Mouse (Mus musculus) ES-E14 (cell line): ENCODE results near the gene Taf1c. TPM values are rescaled to one million over a fixed set of nuclear protein-coding genes. Genes with fewer than 3 reads are reported as not detected.

ENCODE experiments used
- DNase-seq: peaks from one replicate; pipeline ENCODE4 v3.0.0-alpha.2; 2013; ENCODE audit warnings: low read depth, low spot score
- H3K27ac ChIP-seq: 2 replicates; pipeline ENCODE4 v1.5.1; 2012; ENCODE audit warnings: low read depth, mild to moderate bottlenecking, low read length, moderate library complexity, mixed read lengths; ENCODE audit not compliant: poor library complexity, insufficient read depth, severe bottlenecking
- H3K36me3 ChIP-seq: 2 replicates; pipeline ENCODE4 v1.6.1; 2012; ENCODE audit warnings: mild to moderate bottlenecking, low read length, moderate library complexity, mixed read lengths; ENCODE audit not compliant: control insufficient read depth, poor library complexity, insufficient read depth, severe bottlenecking
- H3K4me1 ChIP-seq, 2 experiments: fragments of 150-350 bp in 1 of 2; sonication (generic) in 1 of 2; 2 replicates each; pipeline ENCODE4 v1.6.1; 2012; ENCODE audit warnings: low read length in 2 of 2, mild to moderate bottlenecking in 1 of 2, mixed read lengths in 1 of 2; ENCODE audit not compliant: control insufficient read depth in 2 of 2, insufficient read depth in 2 of 2, poor library complexity in 1 of 2
- H3K4me3 ChIP-seq, 2 experiments: fragments of 150-350 bp in 1 of 2; sonication (generic) in 1 of 2; 2 replicates each; pipeline ENCODE4 v1.5.1; 2012; ENCODE audit warnings: low read length in 2 of 2, low read depth in 1 of 2, mild to moderate bottlenecking in 1 of 2, mixed read lengths in 1 of 2; ENCODE audit not compliant: insufficient read depth in 1 of 2, poor library complexity in 1 of 2, severe bottlenecking in 1 of 2
- H3K9ac ChIP-seq: 2 replicates; pipeline ENCODE4 v1.6.1; 2012; ENCODE audit warnings: low read depth, mild to moderate bottlenecking, low read length, mixed read lengths; ENCODE audit not compliant: poor library complexity, insufficient read depth, severe bottlenecking
- H3K9me3 ChIP-seq: fragments of 150-350 bp; sonication (generic); 2 replicates; pipeline ENCODE4 v1.6.1; 2012; ENCODE audit warnings: low read depth, mild to moderate bottlenecking, low read length; ENCODE audit not compliant: control insufficient read depth, insufficient read depth
- CHD2 ChIP-seq: IDR thresholded peaks from 2 replicates; pipeline ENCODE4 v1.6.1; 2014; ENCODE audit warnings: mild to moderate bottlenecking, low read depth, low read length, inconsistent platforms
- HCFC1 ChIP-seq: IDR thresholded peaks from 2 replicates; pipeline ENCODE4 v1.6.1; 2012; ENCODE audit warnings: low read length, inconsistent platforms, borderline replicate concordance; ENCODE audit not compliant: insufficient read depth
- MAFK ChIP-seq: IDR thresholded peaks from 2 replicates; pipeline ENCODE4 v1.6.1; 2014; ENCODE audit warnings: mild to moderate bottlenecking, low read depth, low read length, inconsistent platforms; ENCODE audit not compliant: insufficient read depth
- ZC3H11A ChIP-seq: IDR thresholded peaks from 2 replicates; pipeline ENCODE4 v1.6.1; 2012; ENCODE audit warnings: low read depth, mild to moderate bottlenecking, inconsistent platforms, low read length, borderline replicate concordance
- ZNF384 ChIP-seq: IDR thresholded peaks from 2 replicates; pipeline ENCODE4 v1.6.1; 2012; ENCODE audit warnings: low read depth, low read length, inconsistent platforms
- in situ Hi-C, 2 experiments: fragments of 600-800 bp; cut with MboI; formaldehyde crosslinking; loops; one replicate each; pipeline ENCODE4 v1.15.1; 2025; ENCODE audit warnings: low sequenced_read_pairs in 2 of 2, inconsistent platforms in 1 of 2; ENCODE audit not compliant: unreplicated experiment in 2 of 2
- total RNA-seq: library from RNA; depleted of rRNA; stranded (reverse); fragments of 300-350 nt; gene quantifications from 2 replicates; pipeline ENCODE4 v1.2.3, GENCODE M21; 2012

Taf1c gene
- total RNA-seq, 1 experiment: 24.8 TPM

DNA sequence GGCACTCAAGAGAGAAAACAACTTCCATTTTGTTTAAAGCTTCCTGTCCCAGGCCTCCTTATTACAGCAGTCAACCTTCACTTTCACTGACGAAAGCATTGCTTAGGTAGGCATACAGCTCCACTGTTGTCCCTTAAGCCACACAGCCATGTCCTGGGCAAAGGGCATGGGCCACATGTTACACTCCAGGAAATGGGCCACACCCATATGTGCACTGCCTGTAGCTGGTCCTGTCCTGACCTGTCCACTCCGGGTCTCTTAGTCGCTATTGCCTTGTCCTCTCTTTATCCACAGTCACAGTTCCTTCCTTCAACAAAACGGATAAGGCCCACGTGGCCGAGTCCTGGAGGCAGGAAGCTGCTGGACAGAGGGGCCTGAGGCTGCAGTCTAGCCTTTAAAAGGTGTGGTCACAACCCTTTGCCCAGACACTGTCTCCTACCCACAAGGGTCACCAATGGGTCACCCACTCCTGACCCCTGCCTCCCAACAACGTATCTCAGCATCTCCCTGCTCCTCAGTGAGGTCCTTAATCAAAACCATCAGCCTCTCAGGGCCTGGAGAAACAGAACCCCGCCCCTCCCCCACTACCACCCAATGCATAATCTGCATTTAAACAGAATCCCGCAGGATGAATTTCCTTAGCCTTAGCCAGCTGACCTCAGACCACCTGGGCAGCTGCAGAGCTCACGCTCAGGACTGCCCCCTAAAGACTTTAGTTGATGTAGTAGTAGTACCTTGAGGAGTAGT is 22.8 kb upstream of the Taf1c start:
- DNase-seq: no peak
- TF ChIP-seq HCFC1: no peak
- no peak for TF ChIP-seq ZNF384
- TF ChIP-seq CHD2: no peak
- TF ChIP-seq ZC3H11A: no peak
- TF ChIP-seq MAFK: no peak

DNA sequence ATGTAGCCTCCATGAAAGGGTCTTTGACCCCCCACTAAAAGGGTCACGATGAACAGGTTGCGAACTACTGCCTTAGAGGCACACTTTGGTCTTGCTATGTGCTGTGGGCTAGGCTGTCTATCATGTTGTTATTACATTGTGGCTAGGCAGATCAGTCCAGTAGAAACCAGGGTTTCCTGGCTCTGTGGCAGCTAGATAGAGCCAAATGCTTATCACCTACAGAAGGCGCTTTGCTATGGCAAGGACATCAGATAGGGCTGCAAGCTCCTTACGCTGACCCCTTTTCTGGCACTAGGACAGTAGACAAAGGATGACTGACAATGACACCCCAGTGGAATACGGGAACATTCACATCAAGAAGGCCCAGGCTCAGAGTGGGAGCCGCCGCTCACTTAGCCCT is 22.2 kb upstream of the Taf1c start:
- H3K9me3 ChIP-seq: no peaks in the 10 kb centered on the region
- H3K27ac ChIP-seq: no peak overlapping the region
- in situ Hi-C loops: no loop called here
- H3K4me3 ChIP-seq: no peak overlapping the region
- H3K36me3 ChIP-seq: no peaks in the 10 kb centered on the region
- no peak for TF ChIP-seq HCFC1
- TF ChIP-seq CHD2: no peak
- no peak for TF ChIP-seq ZC3H11A
- TF ChIP-seq ZNF384: no peak
- no peak for TF ChIP-seq MAFK
- no peak for DNase-seq
- H3K9ac ChIP-seq: no peak overlapping the region
- H3K4me1 ChIP-seq: peaks cover 4 to 15% of the 10 kb centered on the region in 2 experiments; a peak in 3 of 4 replicates

More for the DNA sequence above, 22.8 kb upstream of the Taf1c start:
- in situ Hi-C loops: no loop called here
- Histone ChIP-seq H3K4me1 (peaks cover 4 to 14% of the 10 kb centered on the region in 2 experiments; a peak in 3 of 4 replicates), H3K36me3 (no peaks in the 10 kb centered on the region), H3K9ac (no peak overlapping the region), H3K27ac (no peak overlapping the region), H3K4me3 (no peak overlapping the region), H3K9me3 (no peaks in the 10 kb centered on the region)

DNA sequence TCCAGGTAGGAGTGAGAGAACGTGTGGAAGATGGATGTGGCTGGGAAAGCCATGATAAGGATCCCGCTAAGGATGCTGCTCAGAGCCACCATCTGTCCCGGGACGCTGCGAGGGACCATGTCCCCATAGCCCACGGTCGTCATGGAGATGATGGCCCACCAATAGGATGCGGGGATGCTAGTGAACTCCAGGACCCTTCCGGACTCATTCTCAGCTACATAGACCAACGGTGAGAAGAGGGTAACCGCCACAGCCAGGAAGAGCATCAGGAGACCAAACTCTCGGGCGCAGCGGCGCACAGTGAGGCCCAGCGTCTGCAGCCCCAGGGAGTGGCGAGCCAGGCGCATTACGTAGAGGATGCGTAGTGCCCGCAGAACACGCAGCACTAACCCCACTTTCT is 20.8 kb upstream of the Taf1c start:
- no peak for DNase-seq
- Histone ChIP-seq H3K27ac (no peak overlapping the region), H3K9me3 (no peaks in the 10 kb centered on the region), H3K36me3 (no peaks in the 10 kb centered on the region), H3K4me3 (peak overlapping the region; percentile 5 to 18; a peak in 2 of 4 replicates), H3K9ac (no peak overlapping the region), H3K4me1 (peaks cover 9 to 25% of the 10 kb centered on the region in 2 experiments; a peak in 3 of 4 replicates)
- in situ Hi-C loops: no loop called here
- TF ChIP-seq MAFK (no peak), ZNF384 (no peak), HCFC1 (no peak), CHD2 (no peak), ZC3H11A (no peak)

DNA sequence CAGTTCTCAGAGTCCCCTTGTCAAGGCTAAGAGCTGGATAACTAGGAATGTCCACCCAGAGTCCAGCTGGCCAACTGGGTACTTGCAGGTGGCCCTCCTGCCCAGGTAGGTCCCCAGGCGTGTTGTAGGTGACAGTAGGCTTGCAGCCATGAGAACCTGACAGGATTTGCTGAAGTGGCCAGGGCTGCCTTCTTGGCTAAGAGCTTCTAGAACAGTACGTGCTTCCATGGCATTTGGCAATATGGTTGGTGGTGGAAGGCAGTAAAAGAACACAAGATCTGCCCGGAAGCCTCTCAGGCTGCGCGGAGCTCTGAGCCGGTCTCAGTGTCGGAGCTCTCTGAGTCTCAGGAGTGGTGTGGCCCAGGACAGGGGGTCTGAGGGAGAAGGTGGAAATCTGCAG is 19.9 kb upstream of the Taf1c start:
- Histone ChIP-seq H3K9ac (no peak overlapping the region), H3K36me3 (no peaks in the 10 kb centered on the region), H3K4me3 (no peak overlapping the region), H3K27ac (no peak overlapping the region), H3K4me1 (peaks cover 9 to 28% of the 10 kb centered on the region in 2 experiments; a peak in 3 of 4 replicates), H3K9me3 (no peaks in the 10 kb centered on the region)
- in situ Hi-C loops: no loop called here
- no peak for DNase-seq
- TF ChIP-seq ZNF384 (no peak), ZC3H11A (no peak), HCFC1 (no peak), CHD2 (no peak), MAFK (no peak)
